Mouse (Mus musculus) frontal cortex, postnatal 14 days (tissue): ENCODE results near the gene Dlgap4.

Experiments used
- DNase-seq, 2 experiments: peaks; one replicate each; pipeline ENCODE4 v3.0.0; 2022; ENCODE audit warnings: low spot score in 2 of 2

Gene Dlgap4

GRCm38 (mm10) chr2:156716683-156717082 lies 103.2 kb downstream of the Dlgap4 start:
- DNase-seq: no peak

- DNase-seq: peak; percentile 59 to 66
These were observed 104.1 kb downstream of the Dlgap4 start for GRCm38 (mm10) chr2:156717320-156718281.

- DNase-seq: no peak
These were observed 105.3 kb downstream of the Dlgap4 start for GRCm38 (mm10) chr2:156718793-156719192.

DNA sequence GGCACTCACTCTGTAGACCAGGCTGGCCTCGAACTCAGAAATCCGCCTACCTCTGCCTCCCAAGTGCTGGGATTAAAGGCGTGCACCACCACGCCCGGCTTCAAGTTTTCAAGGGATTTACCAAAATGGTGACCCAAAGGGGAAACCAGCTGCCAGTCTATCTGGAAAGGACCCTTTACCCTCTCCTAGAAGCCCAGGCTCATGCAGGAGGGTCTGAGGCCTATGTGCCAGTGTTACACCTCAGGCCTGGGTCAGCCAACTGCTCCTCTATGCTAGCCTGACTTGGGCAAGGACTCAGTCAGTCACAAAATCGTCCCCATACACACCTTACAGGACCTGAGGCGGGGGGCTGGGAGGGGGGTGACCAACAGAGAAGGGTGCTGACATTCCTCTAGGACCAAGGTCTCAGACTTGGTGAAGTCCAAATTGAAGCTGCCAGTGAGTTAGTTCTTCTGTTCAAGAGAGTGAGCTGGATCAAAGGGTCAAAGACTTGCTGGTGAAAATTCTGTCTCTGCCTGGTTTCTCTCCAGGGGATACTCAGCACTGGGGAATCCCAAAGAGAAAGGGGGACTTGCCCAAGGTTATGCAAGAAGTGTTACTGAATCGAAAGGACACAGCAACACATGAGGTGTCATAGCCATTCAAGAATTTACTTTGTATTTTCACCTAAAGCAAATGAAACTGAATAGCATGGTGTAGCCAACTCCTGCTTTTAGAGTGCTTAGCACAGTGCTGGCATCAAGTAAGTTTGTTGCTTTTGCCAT lies 106.2 kb downstream of the Dlgap4 start:
- DNase-seq: no peak

DNA sequence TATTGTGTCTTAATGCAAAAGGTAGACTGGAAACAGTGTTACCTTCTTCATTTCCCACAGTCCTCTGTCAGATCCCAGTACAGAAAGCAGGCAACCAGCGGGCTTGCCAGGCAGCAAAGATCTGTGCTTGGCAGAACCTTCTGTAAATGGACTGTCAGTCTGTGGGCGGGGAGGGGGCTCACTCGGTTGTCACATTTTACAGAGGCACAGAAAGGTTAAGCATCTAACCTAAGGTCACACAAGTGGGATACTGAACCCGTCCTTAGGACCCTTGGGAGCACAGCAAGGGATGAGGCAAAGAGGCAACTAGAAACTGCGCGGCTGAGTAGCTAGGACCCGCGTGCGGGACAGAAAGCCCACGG lies 106.8 kb downstream of the Dlgap4 start:
- DNase-seq: peak in 1 of 2 experiments; percentile 39

DNA sequence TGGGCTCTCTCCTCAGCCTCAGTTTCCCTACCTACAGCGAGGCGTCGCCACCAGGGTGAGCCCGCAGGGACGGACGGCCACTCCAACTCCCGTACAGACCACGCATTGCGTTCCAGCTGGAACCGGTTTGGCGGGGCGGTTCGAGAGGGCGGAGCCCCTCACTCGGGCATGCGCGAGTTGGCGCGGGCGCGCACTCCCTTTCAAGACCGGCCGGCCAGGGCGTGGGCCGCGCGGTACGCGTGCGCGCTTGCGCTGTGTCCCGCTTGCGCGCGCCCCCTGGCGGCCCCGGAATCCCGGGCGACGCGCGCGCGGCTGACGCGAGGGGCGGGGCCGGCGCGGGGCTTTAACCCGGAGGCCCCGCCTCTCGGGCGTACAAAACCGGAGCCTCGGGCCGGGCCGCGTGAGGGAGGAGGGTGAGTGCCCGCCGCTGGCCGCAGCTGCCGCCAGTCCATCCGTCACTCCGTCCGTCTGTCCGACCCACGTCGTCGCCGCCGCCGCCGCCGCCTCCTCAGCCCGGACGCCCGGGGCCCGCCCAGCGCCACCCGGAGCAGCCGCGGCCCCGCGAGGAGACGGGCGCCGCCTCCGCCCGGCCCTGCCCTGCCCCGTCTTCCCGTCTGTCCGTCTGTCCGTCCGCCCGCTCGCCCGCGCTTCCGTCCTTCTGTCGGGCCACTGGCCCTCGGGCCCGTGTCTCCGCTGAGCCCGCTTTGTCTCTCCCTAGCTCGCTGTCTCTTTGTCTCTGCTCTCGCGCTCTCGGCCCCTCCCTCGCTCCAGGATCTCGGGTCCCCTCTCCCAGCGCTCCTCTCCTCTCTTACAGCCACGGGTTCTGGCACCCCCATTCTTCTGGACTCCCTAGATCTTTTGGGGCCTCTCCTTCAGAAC lies 107.4 kb downstream of the Dlgap4 start:
- DNase-seq: peak; percentile 91 to 92

DNA sequence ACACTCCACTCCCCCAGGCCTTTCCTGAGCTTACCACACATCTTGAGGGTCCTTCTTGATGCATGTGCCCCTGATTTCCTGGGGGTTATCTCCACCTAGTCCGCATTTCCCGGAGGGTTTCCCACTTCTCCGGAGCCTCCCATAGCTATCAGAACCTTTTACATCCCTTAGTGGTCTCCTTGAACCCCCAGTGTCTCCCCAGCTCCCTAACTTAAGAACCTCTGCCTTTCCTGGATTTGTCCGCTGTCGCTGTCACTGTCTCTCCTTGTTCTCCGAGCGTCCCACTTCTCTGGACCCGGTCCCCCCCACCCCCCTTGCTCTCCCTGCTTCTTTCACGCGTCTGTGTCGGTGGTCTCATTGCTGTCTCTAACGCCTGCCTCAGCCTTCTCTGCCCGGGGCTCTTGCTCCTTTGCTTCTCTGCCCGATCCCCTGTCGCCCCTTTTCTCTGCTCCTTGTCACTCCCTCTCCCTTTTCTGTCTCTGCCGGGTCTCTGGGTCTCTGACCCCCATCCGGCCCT lies 108.1 kb downstream of the Dlgap4 start:
- no peak for DNase-seq

DNA sequence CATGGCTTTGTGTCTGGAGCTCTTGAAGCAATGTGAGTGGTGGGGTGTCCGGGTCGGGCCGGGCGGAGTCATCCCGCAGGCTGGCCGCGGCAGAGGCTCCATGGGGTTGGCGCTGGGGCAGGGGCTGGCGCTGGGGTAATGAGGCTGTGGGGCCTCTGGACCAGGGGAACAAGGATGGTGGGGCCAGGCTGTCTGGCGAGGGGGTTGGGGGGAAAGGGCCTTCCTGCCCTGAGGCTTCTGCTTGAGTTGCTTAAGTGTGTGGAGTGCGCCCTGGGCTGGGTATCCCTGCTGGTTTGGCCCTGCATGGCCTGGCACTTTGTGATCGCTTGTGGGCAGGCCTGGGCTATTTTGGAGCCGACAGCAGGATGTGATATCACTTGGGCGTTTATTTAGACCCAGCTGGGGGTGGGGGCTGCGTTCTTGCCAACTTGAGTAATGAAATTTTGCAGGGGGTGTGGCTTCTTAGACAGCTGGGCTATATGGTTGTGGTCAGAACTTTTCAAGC lies 108.6 kb downstream of the Dlgap4 start:
- peak; percentile 48 to 62 for DNase-seq

DNA sequence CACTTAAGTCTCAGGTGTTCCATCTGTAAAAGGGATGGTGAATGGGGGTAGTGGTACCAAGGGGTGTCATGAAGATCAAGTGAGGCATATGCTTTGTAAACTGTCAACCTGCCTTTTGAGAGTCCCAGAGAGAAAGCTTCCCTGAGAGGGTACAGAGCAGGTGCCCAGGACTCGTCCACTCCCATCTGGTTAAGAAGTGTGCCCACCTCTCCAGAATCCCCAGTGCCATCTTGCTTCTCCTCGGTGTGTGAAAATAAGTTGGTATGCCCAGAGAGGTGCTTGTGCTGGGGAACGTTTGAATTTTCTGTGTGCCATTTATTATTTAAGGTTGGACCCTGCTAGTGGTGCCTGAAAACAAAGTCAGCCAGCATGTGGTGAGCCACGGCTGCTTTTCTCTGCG lies 109.2 kb downstream of the Dlgap4 start:
- DNase-seq: no peak

- DNase-seq: no peak
These were observed 110.5 kb downstream of the Dlgap4 start for GRCm38 (mm10) chr2:156723899-156724523.

DNA sequence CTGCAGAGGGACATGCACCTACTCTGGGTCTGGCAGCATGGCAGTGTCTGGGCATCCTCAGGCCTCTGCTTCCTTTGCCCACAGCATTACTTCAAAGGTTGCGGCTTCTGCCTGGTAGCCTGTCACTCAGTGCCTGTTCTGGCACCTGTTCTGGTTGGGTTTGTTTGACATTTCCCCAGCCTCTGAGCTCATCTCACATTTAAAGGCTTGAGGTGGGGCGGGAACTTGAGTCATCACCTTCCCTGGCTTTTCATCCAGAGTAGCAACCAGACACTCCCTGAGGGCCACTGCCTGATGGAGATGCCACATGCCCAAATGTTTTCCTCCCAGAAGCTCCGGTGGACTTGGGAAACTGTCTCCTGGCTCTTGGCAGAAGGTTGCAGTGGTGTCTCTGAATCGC lies 111.4 kb downstream of the Dlgap4 start:
- no peak for DNase-seq

DNA sequence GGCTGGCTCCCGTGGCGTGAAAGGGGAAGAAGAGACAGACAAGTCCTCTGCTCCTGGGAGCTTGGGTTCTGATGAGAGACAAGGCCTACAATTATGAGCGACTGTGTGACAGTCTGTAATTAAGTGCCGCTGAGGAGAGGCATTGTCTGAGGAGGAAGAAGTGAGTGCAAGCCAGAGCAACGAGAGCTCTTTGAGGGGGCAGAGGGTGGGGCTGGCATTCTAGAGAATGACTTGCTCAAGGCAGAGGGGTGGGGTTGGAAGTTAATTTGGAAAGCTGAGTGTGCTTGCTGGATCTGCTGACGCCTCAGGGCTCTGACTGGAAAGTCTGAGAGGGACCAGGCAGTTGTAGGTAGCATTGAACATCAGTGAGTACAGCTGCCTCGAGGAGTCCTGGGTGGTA lies 112.8 kb downstream of the Dlgap4 start:
- DNase-seq: no peak

- DNase-seq: no peak
These were observed 113.4 kb downstream of the Dlgap4 start for GRCm38 (mm10) chr2:156726878-156727277.

- no peak for DNase-seq
These were observed 116.3 kb downstream of the Dlgap4 start for GRCm38 (mm10) chr2:156729537-156730469.

DNA sequence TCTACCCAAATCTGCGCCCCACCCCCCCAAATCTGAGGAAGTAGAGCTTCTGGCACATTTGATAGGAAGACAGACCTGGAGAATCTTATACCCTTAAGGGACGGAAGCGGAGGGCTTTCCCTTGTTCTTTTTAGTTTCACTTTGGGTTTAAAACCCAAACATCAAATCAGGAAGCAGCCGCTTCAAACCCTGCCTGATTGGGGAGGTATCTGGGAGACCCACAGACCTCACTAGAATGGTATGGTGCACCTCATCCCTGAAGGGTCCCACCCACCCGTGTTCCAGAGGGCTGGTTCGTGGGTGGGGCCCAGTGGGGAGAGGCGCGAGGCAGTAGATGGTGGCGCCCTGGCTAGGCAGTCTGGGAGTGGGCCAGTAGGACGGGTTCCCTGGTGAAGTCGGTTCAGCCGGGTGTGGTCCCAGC lies 117.0 kb downstream of the Dlgap4 start:
- DNase-seq: no peak

DNA sequence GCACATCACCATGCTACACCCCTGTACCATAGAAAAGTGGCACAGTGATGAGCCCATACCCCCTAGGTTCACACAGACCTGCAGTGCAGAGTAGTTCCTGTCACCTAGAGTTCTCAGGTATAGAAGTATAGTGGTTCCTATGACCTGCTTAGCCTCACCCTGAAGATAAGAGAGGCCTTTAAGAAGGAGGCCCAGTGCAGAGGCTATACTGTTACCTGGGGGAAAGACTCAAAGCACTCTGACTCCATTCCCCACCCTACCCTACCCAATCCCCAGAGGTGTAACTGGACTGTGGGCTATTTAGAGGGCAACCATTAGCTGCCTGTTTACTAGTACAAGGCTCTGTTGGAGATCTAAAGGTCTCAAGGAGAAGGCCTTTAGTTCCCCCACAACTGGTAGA lies 118.1 kb downstream of the Dlgap4 start:
- DNase-seq: no peak

GRCm38 (mm10) chr2:156732109-156732508 lies 118.6 kb downstream of the Dlgap4 start:
- peak; percentile 59 for DNase-seq

DNA sequence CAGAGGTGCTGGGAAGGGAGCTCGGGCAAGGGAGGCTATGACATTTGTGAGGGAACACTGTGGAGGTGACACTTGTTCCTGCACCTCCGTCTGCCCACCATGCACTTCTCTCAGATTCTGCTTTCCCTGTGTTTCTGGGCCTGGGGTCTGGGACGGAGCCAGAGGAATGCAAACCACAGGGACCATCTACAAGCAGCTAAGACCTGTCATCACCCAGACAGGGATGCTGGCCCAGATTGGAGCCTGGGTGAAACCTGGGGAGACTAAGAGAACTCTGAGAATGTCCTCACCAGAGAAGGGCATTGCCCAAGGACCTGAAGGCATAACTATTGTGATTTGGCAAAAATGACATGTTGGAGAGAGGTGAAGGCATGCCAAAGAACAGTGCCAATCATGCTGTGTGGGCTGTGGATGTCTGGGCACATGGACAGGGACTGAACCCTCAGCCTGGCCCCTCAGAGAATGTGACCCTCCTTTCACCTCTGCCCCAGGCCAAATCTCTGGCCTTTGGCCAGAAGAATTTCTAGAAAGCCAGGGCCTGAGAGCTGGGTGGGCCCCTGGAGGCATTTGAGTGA lies 122.3 kb downstream of the Dlgap4 start:
- no peak for DNase-seq

DNA sequence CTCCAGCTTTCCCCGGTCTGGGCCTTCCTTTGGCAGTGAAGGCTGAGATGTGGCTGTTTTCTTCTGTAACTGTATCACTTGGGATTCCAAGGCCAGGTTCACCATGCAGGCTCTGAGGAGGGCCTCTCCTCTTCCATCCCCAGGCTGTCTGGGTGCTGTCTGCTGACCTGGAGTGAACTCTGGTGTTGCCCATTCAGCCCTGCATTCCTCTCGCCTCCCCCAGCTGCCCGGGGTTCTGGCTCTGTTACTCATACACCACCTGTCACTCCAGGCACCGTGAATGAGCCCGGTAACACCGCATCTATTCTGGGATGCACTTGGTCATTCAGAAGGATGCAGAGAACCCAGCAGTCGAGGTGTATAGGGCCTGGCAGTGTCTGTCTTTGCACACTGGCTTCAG lies 123.3 kb downstream of the Dlgap4 start:
- DNase-seq: no peak
